Mouse (Mus musculus) left cerebral cortex, adult 9 months (tissue): ENCODE measurements around the gene BC049352.

ENCODE experiments used
- DNase-seq, 2 experiments: peaks; one replicate each; pipeline ENCODE4 v3.0.0; 2022; ENCODE audit warnings: low spot score in 2 of 2

Gene BC049352

GRCm38 (mm10) chr9:45247536-45247935 is 65.7 kb downstream of the BC049352 start:
- DNase-seq: no peak

- no peak for DNase-seq
Measured at GRCm38 (mm10) chr9:45250306-45250705, 68.5 kb downstream of the BC049352 start.

- DNase-seq: no peak
Measured at GRCm38 (mm10) chr9:45251281-45251680, 69.5 kb downstream of the BC049352 start.

GRCm38 (mm10) chr9:45251990-45252389 is 70.2 kb downstream of the BC049352 start:
- no peak for DNase-seq

GRCm38 (mm10) chr9:45252395-45252794 is 70.6 kb downstream of the BC049352 start:
- DNase-seq: no peak

- DNase-seq: no peak
Measured at GRCm38 (mm10) chr9:45254021-45254420, 72.2 kb downstream of the BC049352 start.

- DNase-seq: no peak
Measured at GRCm38 (mm10) chr9:45254605-45255004, 72.8 kb downstream of the BC049352 start.

GRCm38 (mm10) chr9:45255431-45255830 is 73.6 kb downstream of the BC049352 start:
- DNase-seq: no peak

GRCm38 (mm10) chr9:45255967-45256366 is 74.2 kb downstream of the BC049352 start:
- no peak for DNase-seq

- no peak for DNase-seq
Measured at GRCm38 (mm10) chr9:45259065-45259464, 77.3 kb downstream of the BC049352 start.

GRCm38 (mm10) chr9:45261466-45261865 is 79.7 kb downstream of the BC049352 start:
- DNase-seq: no peak

GRCm38 (mm10) chr9:45261872-45262271 is 80.1 kb downstream of the BC049352 start:
- DNase-seq: no peak

GRCm38 (mm10) chr9:45267099-45267498 is 85.3 kb downstream of the BC049352 start:
- DNase-seq: no peak

- no peak for DNase-seq
Measured at GRCm38 (mm10) chr9:45268079-45268478, 86.3 kb downstream of the BC049352 start.

- peak in 1 of 2 experiments; percentile 45 for DNase-seq
Measured at GRCm38 (mm10) chr9:45268597-45269325, 87.0 kb downstream of the BC049352 start, which contains the start of gene Il10ra. Gene Il10ra, minus strand, starts transcription at chr9:45269149.

- DNase-seq: no peak
Measured at GRCm38 (mm10) chr9:45272213-45272612, 90.4 kb downstream of the BC049352 start.

- no peak for DNase-seq
Measured at GRCm38 (mm10) chr9:45274218-45274617, 92.4 kb downstream of the BC049352 start.

GRCm38 (mm10) chr9:45274635-45275034 is 92.8 kb downstream of the BC049352 start:
- DNase-seq: no peak

- DNase-seq: no peak
Measured at GRCm38 (mm10) chr9:45280059-45280458, 98.3 kb downstream of the BC049352 start.

GRCm38 (mm10) chr9:45280891-45281290 is 99.1 kb downstream of the BC049352 start:
- no peak for DNase-seq

GRCm38 (mm10) chr9:45282466-45282865 is 100.7 kb downstream of the BC049352 start:
- DNase-seq: no peak

GRCm38 (mm10) chr9:45291481-45292168 is 109.8 kb downstream of the BC049352 start:
- DNase-seq: no peak
